Mouse (Mus musculus): ENCODE data around the gene Pigyl.

DNA sequence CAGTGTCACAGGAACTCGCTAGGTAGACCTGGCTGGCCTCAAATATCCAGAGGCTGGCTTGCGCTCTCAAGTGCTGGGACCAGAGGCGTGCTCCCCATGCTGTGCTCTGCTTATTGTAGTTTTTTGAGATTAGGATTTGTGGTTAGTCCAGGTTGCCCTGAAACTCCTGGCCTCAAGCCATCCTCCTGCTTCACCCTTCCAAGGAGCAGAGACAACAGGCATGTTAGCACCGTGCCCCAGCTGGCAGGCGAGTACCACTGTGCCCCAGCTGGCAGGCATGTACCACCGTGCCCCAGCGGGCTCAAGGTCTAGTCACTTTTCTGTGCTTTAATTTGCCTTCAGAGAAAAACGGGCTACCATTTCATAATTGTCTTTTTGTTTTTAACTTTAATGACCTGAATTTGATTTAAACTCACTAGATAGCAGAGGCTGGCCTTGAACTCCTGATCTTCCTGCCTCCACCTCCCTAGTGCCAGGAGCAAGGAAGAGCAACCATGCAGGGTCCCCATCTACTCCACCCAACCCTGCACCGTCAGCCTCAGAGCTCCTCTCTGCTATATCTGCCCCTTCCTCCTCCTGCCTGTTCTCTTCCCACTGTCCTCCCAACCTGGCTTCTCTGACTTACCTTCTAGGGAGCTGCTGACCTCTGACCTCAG, 21.5 kb upstream of the Pigyl start:
- no peak for TF ChIP-seq GATA2 (IDR thresholded peaks at IDR 0.05; ENCODE audit: borderline replicate concordance, low read depth, low read length)
- TF ChIP-seq CTCF (IDR thresholded peaks at IDR 0.05; ENCODE audit: low read depth, low read length), result no peak
- TF ChIP-seq GATA1 (IDR thresholded peaks at IDR 0.05; ENCODE audit: borderline replicate concordance, low read length), result no peak
- TF ChIP-seq TAL1 (conservative IDR thresholded peaks at IDR 0.05; ENCODE audit: low read depth, low read length), result no peak

Data from G1E (cell line).